9 mouse cellular contexts compared by ENCODE assay signal in genomic region chr3:68608848-68609497, GRCm38 (mm10).
DNase-seq lines count a peak whose midpoint lies in the region; ATAC-seq and TF ChIP-seq lines count a peak whose summit lies in the region.
"Had no signal": no experiment of that assay in that cellular context is flagged by ENCODE, and none has a peak within 500 bp of the region (broad histone marks: within the 10 kb centered on the region; RNA-seq: fewer than 3 reads in every experiment).

No protein-coding gene starts in this region.

- no peaks in the 10 kb centered on the region for H3K9me3 ChIP-seq in kidney, embryonic 15.5 days (replicated peaks)
- H3K9me3 ChIP-seq: midbrain, embryonic 12.5 days had no signal

- no peak overlapping the region for H3K4me2 ChIP-seq in kidney, embryonic 15.5 days
- H3K4me2 ChIP-seq: midbrain, embryonic 12.5 days had no signal

- H3K4me1 ChIP-seq in kidney, embryonic 15.5 days, result peaks cover 23% of the 10 kb centered on the region
- peaks cover 26% of the 10 kb centered on the region for H3K4me1 ChIP-seq in olfactory bulb, adult 2 months (ENCODE audit: control insufficient read depth, insufficient read depth, low read length)
- no peaks in the 10 kb centered on the region for H3K4me1 ChIP-seq in thymus, adult 2 months (replicated peaks; ENCODE audit: control insufficient read depth, insufficient read depth, low read length)
- H3K4me1 ChIP-seq in lung, adult 2 months (ENCODE audit: control insufficient read depth, insufficient read depth, low read length), result peaks cover 2% of the 10 kb centered on the region

- TF ChIP-seq CTCF in olfactory bulb, adult 2 months (IDR thresholded peaks at IDR 0.05; ENCODE audit: insufficient read depth, low read depth, low read length), result no peak
- TF ChIP-seq CTCF in thymus, adult 2 months (IDR thresholded peaks at IDR 0.05; ENCODE audit: borderline replicate concordance, control insufficient read depth, extremely low read depth, insufficient read depth, low read length, poor library complexity), result no peak
- no peak for TF ChIP-seq CTCF in lung, adult 2 months (IDR thresholded peaks at IDR 0.05; ENCODE audit: insufficient read depth, low read length)

- no peak for TF ChIP-seq POLR2A in olfactory bulb, adult 2 months (IDR thresholded peaks at IDR 0.05; ENCODE audit: insufficient read depth, low read depth, low read length)
- TF ChIP-seq POLR2A in thymus, adult 2 months (IDR thresholded peaks at IDR 0.05; ENCODE audit: control insufficient read depth, extremely low read depth, insufficient read depth, low read length, poor library complexity), result no peak
- TF ChIP-seq POLR2A in lung, adult 2 months (IDR thresholded peaks at IDR 0.05; ENCODE audit: borderline replicate concordance, extremely low read depth, low read depth, low read length), result no peak

- no peaks in the 10 kb centered on the region for H3K27me3 ChIP-seq in kidney, embryonic 15.5 days
- H3K27me3 ChIP-seq in thymus, adult 2 months (ENCODE audit: control insufficient read depth, insufficient read depth, low read length), result no peaks in the 10 kb centered on the region
- H3K27me3 ChIP-seq: midbrain, embryonic 12.5 days had no signal

- WGBS in kidney, embryonic 15.5 days, result 70% methylated on average over 19 of the region's 19 CpGs
- WGBS in olfactory bulb, adult 2 months, result 36% methylated on average over 19 of the region's 19 CpGs
- WGBS in thymus, adult 2 months, result 95% methylated on average over 19 of the region's 19 CpGs
- WGBS in lung, adult 2 months, result 74% methylated on average over 19 of the region's 19 CpGs

- no peak overlapping the region for H3K4me3 ChIP-seq in kidney, embryonic 15.5 days (replicated peaks)
- no peak overlapping the region for H3K4me3 ChIP-seq in olfactory bulb, adult 2 months (ENCODE audit: insufficient read depth, low read depth, low read length)
- no peak overlapping the region for H3K4me3 ChIP-seq in thymus, adult 2 months (ENCODE audit: control insufficient read depth, insufficient read depth, low read length)
- H3K4me3 ChIP-seq in lung, adult 2 months (replicated peaks; ENCODE audit: extremely low read depth, low read depth, low read length), result no peak overlapping the region
- H3K4me3 ChIP-seq: midbrain, embryonic 12.5 days had no signal

- DNase-seq in kidney, postnatal 10 days, result no peak
- DNase-seq in brain, adult 2 months (ENCODE audit: low read depth, low spot score), result peak; percentile 97
- peak; percentile 56 for DNase-seq in gastrocnemius, adult 18-20 months (ENCODE audit: low spot score)
- no peak for DNase-seq in thymus, adult 2 months
- no peak for DNase-seq in lung, postnatal 25 days (ENCODE audit: low spot score)
- DNase-seq in lung, adult 2 months, result no peak

- H3K9ac ChIP-seq in kidney, embryonic 15.5 days, result no peak overlapping the region
- H3K9ac ChIP-seq: midbrain, embryonic 12.5 days had no signal

- 0 out of 2 replicates have a peak overlapping the region, but pooled peaks have one; percentile 18 for H3K27ac ChIP-seq in kidney, embryonic 15.5 days
- peak overlapping the region; percentile 29 for H3K27ac ChIP-seq in olfactory bulb, adult 2 months (ENCODE audit: insufficient read depth, low read depth, low read length)
- no peak overlapping the region for H3K27ac ChIP-seq in thymus, adult 2 months (ENCODE audit: control insufficient read depth, insufficient read depth, low read length)
- H3K27ac ChIP-seq: midbrain, embryonic 12.5 days had no signal

- no peak for ATAC-seq in kidney, embryonic 15.5 days (replicated peaks; ENCODE audit: low FRiP score)

- no peaks in the 10 kb centered on the region for H3K36me3 ChIP-seq in kidney, embryonic 15.5 days
- H3K36me3 ChIP-seq in thymus, adult 2 months (ENCODE audit: control insufficient read depth, insufficient read depth, low read length), result no peaks in the 10 kb centered on the region

Comparison
In these comparisons a context has a peak if more than half of its experiments do, and no peak if none do; other contexts are left out.
1. DNase-seq: peak in brain, adult 2 months (single experiment) and gastrocnemius, adult 18-20 months (single experiment); none in kidney, postnatal 10 days (single experiment), thymus, adult 2 months (single experiment), lung, postnatal 25 days (single experiment) and lung, adult 2 months (single experiment).